Mouse (Mus musculus): Measurements from ENCODE around the gene Fam160b1. TPM values are rescaled to one million over a fixed set of nuclear protein-coding genes. Genes with fewer than 3 reads are reported as not detected.
A peak's percentile ranks its signal among the peaks of the same experiment; 100 is the strongest.

Fam160b1 gene
- total RNA-seq, 2 experiments from 2014 or later: 21.0 to 21.7 TPM

DNA sequence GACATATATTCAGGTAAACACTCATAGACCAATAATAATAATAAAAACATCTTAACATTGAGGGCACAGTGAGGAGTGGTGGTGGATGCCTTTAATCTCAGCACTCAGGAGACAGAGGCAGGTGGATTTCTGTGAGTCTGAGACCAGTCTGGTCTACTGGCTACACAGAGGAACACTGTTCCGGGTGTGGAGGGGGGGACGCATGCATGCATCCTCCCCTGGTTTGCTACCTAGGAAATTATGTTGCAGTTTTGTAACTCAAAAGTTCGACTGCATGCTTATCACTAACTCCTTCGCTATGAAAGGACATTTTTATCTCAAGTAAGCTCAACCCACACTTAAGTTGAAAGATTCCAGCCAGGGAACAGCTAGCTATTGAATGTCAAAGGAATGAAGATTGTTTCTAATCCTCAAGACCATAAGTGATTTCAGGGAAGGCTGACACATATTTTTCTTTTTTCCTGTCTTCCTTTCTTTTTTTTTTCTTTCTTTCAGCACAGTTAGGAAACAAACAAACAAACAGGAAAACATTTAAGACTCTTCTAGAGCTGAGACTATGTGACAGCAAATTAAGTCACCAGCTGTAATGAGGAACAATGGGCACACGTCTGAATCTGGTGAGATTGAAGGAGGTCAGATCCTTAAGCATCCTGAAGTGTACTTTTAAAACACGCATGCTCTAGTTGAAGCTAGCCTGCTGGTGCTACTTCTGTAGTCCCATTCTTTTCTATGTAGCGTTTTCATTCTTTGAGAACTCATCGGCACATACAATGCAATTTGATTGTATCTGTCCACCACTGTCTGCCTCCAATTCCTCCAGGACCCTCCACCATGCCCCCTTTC is 19.4 kb upstream of the Fam160b1 start:
- no peak for DNase-seq (ENCODE audit: low spot score in 2 of 2)

DNA sequence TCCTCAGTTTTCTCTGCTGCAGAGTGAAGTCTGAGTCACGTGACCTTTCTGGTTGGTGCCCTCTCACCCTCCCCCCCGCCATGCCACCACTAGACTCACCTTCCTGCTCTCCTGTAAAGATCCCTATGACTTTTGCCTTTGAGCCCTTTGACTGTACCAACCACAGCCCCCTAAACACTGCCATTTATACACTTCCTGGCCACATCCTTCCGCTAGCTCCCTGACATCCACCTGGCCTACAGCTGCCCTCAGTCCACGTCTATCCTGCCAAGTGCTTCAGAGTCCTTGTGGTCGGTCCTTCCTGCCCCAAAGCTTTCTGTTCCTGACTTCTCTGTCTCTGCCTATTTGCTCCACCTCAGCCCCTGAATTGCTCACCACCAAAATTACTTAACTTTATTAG is 16.6 kb upstream of the Fam160b1 start:
- no peak for DNase-seq (ENCODE audit: low spot score in 2 of 2)

DNA sequence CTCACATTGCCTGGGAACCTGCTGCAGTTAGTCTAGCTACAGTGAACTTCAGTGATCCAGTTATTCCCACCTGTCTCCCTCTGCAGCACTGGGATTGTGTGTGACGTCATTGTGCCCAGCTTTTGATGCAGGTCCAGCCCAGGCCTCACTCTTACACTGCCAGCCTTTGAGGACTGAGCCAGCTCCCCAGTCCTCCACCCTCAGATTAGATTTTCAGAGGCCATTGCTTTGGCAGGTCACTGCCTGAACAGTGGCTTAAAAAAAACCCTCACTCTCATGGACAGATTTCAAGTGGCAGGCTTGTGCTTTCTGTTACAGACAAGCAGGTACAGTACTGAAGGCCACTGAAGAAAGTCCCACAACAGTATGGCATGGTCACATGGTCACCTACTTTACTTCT is 15.8 kb upstream of the Fam160b1 start:
- no peak for DNase-seq (ENCODE audit: low spot score in 2 of 2)

DNA sequence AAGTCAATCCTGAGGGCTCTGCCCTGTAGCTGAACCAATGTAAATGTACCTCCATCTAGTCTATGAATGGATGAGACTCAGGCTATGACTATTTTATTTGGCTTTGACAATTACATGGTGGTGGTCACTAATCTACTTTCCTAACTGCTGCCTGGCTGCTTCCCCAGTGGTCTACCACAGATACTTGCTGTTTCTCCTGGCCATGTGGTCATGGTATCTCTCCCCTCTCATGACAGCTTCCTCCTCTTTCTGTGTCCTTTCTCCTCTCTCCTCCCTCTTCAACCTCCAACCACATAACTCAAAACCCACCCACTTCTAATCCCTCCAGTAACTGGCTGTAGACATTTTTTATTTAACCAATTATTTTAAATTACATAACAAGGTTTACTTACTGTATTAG is 11.4 kb upstream of the Fam160b1 start:
- DNase-seq (ENCODE audit: low spot score in 2 of 2): no peak

GRCm38 (mm10) chr19:57352337-57352935 is 8.0 kb upstream of the Fam160b1 start:
- DNase-seq (ENCODE audit: low spot score in 2 of 2): no peak

DNA sequence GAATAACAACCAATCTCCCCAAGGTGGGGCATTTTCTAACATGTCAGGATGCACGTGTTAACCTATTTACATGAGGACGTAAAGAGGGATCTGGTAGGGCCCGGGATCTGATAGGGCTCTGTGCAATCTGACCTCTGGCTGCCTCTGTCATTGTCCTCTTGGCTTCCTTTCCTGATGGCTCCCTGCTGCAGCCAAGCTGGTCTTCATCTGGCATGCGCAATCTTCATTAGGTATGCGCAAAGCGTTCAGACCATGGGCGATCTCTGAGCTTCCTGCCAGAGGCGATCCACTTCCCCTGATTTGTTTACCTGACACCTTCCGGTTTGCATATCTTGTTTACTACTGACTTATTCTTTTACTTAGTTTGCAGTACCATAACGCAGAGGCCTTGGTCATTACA is 7.3 kb upstream of the Fam160b1 start:
- DNase-seq (ENCODE audit: low spot score in 2 of 2): no peak

- no peak for DNase-seq (ENCODE audit: low spot score in 2 of 2)
Observed at GRCm38 (mm10) chr19:57354050-57354449, 6.4 kb upstream of the Fam160b1 start.

- no peak for DNase-seq (ENCODE audit: low spot score in 2 of 2)
Observed at GRCm38 (mm10) chr19:57354715-57355114, 5.8 kb upstream of the Fam160b1 start.

- no peak for DNase-seq (ENCODE audit: low spot score in 2 of 2)
Observed at GRCm38 (mm10) chr19:57355451-57356251, 4.8 kb upstream of the Fam160b1 start.

GRCm38 (mm10) chr19:57356273-57356672 is 4.2 kb upstream of the Fam160b1 start:
- no peak for DNase-seq (ENCODE audit: low spot score in 2 of 2)

GRCm38 (mm10) chr19:57357244-57357643 is 3.2 kb upstream of the Fam160b1 start:
- no peak for DNase-seq (ENCODE audit: low spot score in 2 of 2)

- DNase-seq (ENCODE audit: low spot score in 2 of 2): no peak
Observed at GRCm38 (mm10) chr19:57357811-57358210, 2.7 kb upstream of the Fam160b1 start.

DNA sequence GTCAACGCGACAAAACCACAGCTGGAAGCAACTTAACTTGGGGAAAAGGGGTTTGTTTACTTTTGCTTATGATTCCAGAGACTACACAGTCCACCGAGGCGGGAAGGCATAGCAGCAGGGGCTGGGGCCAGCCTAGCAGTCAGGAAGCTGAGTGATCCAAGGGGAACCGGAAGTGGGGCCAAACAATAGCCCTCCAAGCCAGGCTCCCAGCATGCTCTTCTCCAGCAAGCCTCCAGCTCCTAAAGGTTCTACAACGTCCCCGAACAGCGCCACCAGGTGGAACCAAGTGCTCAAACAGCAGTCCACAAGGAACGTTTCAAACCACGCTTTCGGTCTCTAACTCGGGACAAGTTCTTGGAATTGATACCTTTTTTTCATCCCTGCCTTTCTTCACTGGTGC is 2.2 kb upstream of the Fam160b1 start:
- DNase-seq (ENCODE audit: low spot score in 2 of 2): peak; percentile 43 to 62

DNA sequence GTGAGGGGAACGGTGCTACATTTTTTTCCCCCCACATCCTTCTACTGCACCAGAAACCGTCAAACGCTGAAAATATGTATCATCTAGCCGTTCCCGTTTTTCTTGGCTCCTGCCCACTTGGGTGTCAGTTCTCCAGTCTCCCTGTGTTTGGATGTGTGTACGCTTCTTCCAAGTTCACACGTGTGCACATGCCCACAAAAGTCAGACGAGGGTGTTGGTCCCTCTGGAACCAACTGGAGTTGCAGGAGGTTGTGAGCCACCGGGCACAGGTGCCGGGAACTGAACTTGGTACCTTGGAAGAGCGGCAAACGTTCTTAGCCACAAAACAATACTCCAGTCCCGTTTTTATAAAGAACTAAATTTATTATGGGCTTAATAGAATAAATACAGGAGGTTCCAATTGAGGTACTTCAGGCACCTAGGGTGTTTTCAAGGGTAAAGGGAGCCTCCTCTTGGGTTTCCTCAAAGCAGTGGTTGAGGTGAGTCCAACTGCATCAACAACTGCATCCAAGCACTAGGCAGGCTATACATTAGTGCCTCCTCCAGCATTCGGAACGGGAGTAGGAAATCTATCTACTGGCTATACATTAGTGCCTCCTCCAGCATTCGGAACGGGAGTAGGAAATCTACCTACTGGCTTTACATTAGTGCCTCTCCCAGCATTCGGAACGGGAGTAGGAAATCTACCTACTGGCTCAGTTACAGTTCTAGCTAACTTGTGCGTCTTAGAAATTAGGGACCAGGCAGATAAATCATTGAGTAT is 1.5 kb upstream of the Fam160b1 start:
- no peak for DNase-seq (ENCODE audit: low spot score in 2 of 2)

DNA sequence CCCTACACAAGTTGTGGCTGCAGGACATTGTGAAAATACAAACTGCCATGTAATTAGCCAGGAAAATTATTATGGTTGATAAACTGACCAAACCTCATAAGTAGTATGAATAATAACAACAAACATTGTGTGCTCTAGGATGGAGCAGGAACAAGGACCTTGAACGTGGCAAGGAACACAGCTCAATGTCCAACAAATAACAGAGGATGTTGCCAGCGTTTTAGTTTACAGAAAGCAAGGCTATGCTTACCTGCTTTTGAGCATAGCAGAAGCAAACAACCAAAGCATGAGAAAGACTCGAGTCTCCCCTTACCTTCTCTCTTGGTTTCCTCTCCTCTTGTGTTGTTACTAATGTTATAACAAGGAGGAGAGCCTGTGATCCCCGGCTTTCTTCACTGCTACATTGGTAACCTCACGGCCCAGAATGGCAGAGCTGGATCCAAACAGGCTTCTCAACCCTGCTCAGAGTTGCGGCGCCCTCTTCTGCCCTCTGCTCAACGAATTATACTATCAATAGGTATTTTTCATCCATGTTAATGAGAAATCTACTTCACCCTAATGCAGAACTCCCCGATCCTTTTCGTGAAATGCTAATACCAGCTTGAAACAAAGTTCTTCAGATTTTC is 666 bp upstream of the Fam160b1 start:
- peak in 1 of 2 experiments; percentile 40 for DNase-seq (ENCODE audit: low spot score in 2 of 2)

DNA sequence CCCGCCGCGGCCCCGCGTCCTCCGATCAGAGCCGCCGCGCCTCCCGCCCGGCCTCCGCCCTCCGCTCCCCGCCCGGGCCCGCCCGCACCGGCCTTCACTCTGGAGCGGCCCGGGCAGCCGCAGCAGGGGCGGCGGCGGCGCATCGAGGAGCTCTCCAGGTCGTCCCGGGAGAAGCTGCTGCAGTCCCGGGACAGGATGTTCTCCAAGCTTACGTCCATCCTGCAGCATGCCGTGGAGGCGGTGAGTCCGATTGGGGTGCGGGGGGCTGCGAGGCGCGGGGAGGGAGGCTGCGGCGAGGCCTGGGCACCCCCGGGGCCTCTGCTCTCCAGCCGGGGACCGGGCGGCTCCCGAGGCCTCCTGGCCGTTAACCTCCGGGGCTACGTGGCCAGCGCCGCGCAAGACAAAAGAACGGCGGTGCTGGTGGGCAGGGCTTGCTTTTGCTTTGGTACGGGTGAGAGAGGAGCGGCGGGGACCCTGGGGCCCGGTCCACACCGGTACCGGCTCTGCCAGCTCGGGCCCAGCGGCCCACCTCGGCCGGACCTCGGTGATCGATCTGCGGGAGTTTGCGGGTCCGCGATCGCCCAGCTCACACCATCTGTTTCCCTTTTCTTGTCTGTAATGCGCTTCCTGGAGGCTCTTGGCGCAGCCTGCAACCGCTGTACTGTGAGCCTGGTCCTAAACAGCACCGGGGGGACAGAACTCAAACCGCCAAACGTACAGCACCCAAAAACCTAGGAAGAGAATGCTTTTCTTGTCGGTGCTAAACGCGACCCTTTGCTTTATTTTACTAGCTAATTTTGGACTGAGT is 855 bp downstream of the Fam160b1 start:
- peak; percentile 46 to 68 for DNase-seq (ENCODE audit: low spot score in 2 of 2)

GRCm38 (mm10) chr19:57361939-57362307 is 1.4 kb downstream of the Fam160b1 start:
- DNase-seq (ENCODE audit: low spot score in 2 of 2): no peak

- no peak for DNase-seq (ENCODE audit: low spot score in 2 of 2)
Observed at GRCm38 (mm10) chr19:57362586-57362985, 2.1 kb downstream of the Fam160b1 start.

DNA sequence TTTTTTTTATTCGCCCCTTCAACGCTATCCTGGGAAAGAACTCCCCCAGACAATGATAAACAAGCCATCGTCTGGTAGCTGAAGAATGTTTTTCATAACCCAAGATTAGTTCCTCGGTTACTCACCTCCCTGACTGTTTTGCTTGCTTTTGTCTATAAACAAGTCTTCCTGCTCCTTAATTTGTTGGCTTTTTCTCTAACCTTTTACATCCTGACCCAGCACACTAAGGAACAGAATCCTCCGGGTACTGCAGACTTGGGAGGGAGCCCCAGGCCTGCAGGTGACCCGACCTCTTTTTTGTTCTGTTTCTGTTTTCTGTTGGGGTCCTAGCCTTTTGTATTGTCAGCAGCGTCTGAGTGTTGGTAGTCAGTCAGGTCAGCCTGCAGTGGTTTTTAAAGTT is 2.6 kb downstream of the Fam160b1 start:
- DNase-seq (ENCODE audit: low spot score in 2 of 2): no peak

DNA sequence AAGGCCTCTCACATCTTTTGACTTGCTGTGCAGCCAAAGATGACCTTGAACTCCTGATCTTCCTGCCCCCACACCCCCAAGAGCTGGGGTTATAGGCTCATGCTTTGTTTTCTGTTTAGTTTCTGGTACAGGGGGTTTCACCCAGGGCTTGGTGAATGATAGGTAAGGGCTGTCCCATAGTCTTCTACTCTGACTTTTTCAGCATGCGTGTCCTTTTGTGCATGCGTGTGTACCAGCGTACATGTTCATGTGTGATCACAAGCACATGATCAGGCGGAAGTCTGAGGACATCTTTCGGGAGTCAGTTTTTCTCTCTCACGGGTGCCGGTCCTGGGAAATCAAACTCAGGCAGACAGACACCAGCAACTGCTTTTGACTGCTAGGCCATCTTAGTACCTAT is 3.1 kb downstream of the Fam160b1 start:
- no peak for DNase-seq (ENCODE audit: low spot score in 2 of 2)
